Mouse (Mus musculus) embryo, embryonic 10.5 days (tissue): ENCODE results near the gene Btbd16.
A peak's percentile ranks its signal among the peaks of the same experiment; 100 is the strongest.

Experiments used
- DNase-seq: peaks from one replicate; pipeline ENCODE4 v3.0.0-alpha.2; 2015; ENCODE audit warnings: low spot score

The Btbd16 gene

GRCm38 (mm10) chr7:130816243-130816642 lies 42.4 kb downstream of the Btbd16 start:
- no peak for DNase-seq

GRCm38 (mm10) chr7:130818813-130819212 lies 44.9 kb downstream of the Btbd16 start:
- no peak for DNase-seq

- DNase-seq = no peak
These were observed 45.8 kb downstream of the Btbd16 start for GRCm38 (mm10) chr7:130819624-130820023.

GRCm38 (mm10) chr7:130823992-130824391 lies 50.1 kb downstream of the Btbd16 start:
- no peak for DNase-seq

- no peak for DNase-seq
These were observed 52.5 kb downstream of the Btbd16 start for GRCm38 (mm10) chr7:130826343-130826742.

- peak; percentile 82 for DNase-seq
These were observed 53.6 kb downstream of the Btbd16 start for GRCm38 (mm10) chr7:130827431-130827830.

- DNase-seq = no peak
These were observed 54.1 kb downstream of the Btbd16 start for GRCm38 (mm10) chr7:130827844-130828403.

- no peak for DNase-seq
These were observed 54.6 kb downstream of the Btbd16 start for GRCm38 (mm10) chr7:130828475-130828874.

GRCm38 (mm10) chr7:130831586-130831985 lies 57.7 kb downstream of the Btbd16 start:
- no peak for DNase-seq

GRCm38 (mm10) chr7:130834299-130834698 lies 60.4 kb downstream of the Btbd16 start:
- peak; percentile 90 for DNase-seq

- DNase-seq = peak; percentile 72
These were observed 61.3 kb downstream of the Btbd16 start for GRCm38 (mm10) chr7:130834958-130835861.

- DNase-seq = peak; percentile 23
These were observed 62.2 kb downstream of the Btbd16 start for GRCm38 (mm10) chr7:130836066-130836465.

- DNase-seq = peak; percentile 84
These were observed 64.2 kb downstream of the Btbd16 start for GRCm38 (mm10) chr7:130837941-130838657.

- DNase-seq = no peak
These were observed 64.8 kb downstream of the Btbd16 start for GRCm38 (mm10) chr7:130838658-130839025.

GRCm38 (mm10) chr7:130839380-130840100 lies 65.7 kb downstream of the Btbd16 start:
- no peak for DNase-seq

GRCm38 (mm10) chr7:130847164-130847718 lies 73.4 kb downstream of the Btbd16 start:
- DNase-seq = no peak

GRCm38 (mm10) chr7:130854684-130855292 lies 80.9 kb downstream of the Btbd16 start:
- no peak for DNase-seq

- DNase-seq = no peak
These were observed 81.8 kb downstream of the Btbd16 start for GRCm38 (mm10) chr7:130855681-130856080.

GRCm38 (mm10) chr7:130857973-130858372 lies 84.1 kb downstream of the Btbd16 start:
- DNase-seq = no peak

GRCm38 (mm10) chr7:130859926-130860325 lies 86.1 kb downstream of the Btbd16 start:
- no peak for DNase-seq

- no peak for DNase-seq
These were observed 86.9 kb downstream of the Btbd16 start for GRCm38 (mm10) chr7:130860721-130861142.
